Mouse (Mus musculus): Measurements from ENCODE around the gene Yeats4.

- TF ChIP-seq POLR2A (IDR thresholded peaks at IDR 0.05; ENCODE audit: insufficient read length, low read depth) = no peak
- TF ChIP-seq CEBPB (IDR thresholded peaks at IDR 0.05; ENCODE audit: insufficient read depth, poor library complexity, severe bottlenecking) = no peak
- no peak for TF ChIP-seq TCF3 (IDR thresholded peaks at IDR 0.05; ENCODE audit: insufficient read length, low read depth)
- TF ChIP-seq TCF12 (IDR thresholded peaks at IDR 0.05; ENCODE audit: insufficient read depth, poor library complexity, severe bottlenecking) = no peak
- no peak for TF ChIP-seq E2F4 (IDR thresholded peaks at IDR 0.05; ENCODE audit: insufficient read depth)
- no peak for TF ChIP-seq USF1 (IDR thresholded peaks at IDR 0.05; ENCODE audit: low read depth)
These were observed 27.6 kb downstream of the Yeats4 start for GRCm38 (mm10) chr10:117196696-117197095.

All from myocyte (in vitro differentiated cells).